Mouse (Mus musculus) mammary gland, adult 2 months (tissue): ENCODE data around the gene Phf11c. TPM values are rescaled to one million over a fixed set of nuclear protein-coding genes. Genes with fewer than 3 reads are reported as not detected.

Experiments used
- polyA plus RNA-seq: library from polyadenylated mRNA; depleted of rRNA; stranded (reverse); fragments of >200 nt; gene quantifications from 2 replicates; pipeline ENCODE4 v1.2.3, GENCODE M21; 2012; ENCODE audit warnings: low replicate concordance; rRNA removed

Phf11c gene
- polyA plus RNA-seq, result 0.65 and 1.7 TPM in 2 replicates

DNA sequence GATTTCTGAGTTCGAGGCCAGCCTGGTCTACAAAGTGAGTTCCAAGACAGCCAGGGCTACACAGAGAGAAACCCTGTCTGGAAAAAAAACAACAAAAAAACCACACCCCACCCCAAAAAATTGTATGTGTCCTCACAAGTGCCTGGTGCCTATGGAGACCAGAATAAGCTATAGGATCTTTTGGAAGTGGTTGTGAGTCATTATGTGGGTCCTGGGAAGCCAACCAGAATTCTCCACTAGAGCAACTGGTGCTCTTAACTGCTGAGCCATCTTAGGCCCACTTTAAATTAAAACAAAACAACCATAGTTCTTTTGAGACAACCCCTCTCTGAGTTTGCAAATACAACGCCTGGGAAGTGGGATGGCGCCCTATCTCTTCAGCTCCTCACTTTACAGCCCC, at the start of gene Phf11c:
TSS of gene Phf11c (minus strand) at position 101 of the 400 bp plus-strand sequence.

DNA sequence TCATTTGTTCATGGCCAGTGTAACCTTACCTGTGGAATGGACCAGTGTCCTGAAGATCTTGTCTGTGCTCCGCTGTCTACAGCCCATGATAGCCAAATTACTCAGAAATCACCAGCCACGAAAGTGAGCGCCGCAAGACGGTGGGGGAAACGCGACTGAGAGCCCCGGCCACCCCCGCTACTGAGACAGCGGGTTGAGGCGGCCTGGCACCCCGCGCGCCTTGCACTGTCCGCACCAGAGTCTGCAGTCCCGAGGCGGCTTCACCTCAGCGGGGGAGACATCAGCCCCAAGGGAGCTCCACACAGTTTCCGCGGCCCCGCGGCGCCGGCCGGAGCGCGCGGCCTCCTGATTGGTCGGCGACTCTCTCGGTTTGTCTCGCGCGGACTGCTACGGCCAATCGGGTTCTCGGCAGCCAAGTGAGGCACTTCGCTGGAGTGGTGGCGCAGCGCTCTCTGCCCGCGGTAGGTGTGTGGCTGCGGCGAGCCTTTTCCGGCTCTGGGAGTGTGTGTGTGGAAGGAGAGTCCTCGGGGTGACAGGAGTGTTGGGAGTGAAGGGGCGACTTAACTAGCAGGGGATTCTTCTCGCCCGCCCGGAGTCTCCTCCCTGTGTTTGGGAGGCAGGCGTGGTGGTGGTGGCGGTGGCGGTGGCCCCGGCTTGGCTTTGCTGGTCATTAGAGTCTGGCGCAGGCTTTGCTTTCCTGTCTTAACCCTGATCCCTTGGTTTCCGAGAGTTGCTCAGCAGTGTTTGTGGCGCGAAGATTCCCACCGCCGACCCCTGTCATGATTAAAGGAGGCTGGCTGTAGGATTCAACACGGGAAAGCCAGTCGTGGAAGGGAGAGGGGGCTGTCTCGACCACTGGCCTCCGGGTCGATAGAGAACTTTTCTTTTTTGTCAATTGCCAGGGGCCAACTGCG, 45.6 kb upstream of the Phf11c start, which contains the start of the genes Setdb2 and Cab39l:
TSS of gene Setdb2 (minus strand) at position 327 of the 914 bp plus-strand sequence.
TSS of gene Cab39l (plus strand) at position 415 of the 914 bp plus-strand sequence.

GRCm38 (mm10) chr14:59365244-59365644, 29.9 kb downstream of the Phf11c start, which contains the start of gene Phf11d:
TSS of gene Phf11d (minus strand) at chr14:59365470.

DNA sequence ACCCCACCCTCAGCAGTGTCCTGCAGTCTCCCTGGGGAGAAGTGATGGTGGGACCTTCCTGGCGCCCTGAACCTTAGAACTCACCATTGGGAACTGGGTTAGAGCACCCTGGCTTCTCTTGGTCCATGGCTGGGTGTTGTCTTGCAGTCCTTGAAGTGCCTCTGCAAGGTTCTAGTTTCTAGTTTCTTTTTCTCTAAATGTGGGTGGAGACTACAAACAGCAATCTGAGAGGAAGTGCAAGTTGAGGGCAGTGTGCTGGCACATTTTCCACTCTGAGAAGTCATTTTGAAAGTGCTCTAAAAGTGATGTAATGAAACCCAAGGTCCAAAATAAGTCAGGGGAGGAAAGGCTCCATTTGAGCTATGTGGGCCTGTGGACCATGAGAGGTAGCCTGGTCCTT, 54.0 kb downstream of the Phf11c start, which contains the start of gene Phf11b:
TSS of gene Phf11b (minus strand) at position 163 of the 400 bp plus-strand sequence.

Other genes starting within 250 kb of the Phf11c start
- not detected in 2 replicates for gene Gm5142, start 216.6 kb downstream of the Phf11c start, polyA plus RNA-seq
- 14.9 and 18.1 TPM in 2 replicates for gene Rcbtb1, start 194.2 kb downstream of the Phf11c start, polyA plus RNA-seq
- gene Gm6904, start 135.2 kb downstream of the Phf11c start, polyA plus RNA-seq, result 0.23 and 0.36 TPM in 2 replicates
- gene Phf11a, start 97.9 kb downstream of the Phf11c start, polyA plus RNA-seq, result 2.3 and 4.0 TPM in 2 replicates
- gene Phf11b, start 54.0 kb downstream of the Phf11c start, polyA plus RNA-seq, result 2.8 and 6.1 TPM in 2 replicates
- 7.9 and 25.1 TPM in 2 replicates for gene Phf11d, start 29.9 kb downstream of the Phf11c start, polyA plus RNA-seq
- 4.2 and 17.8 TPM in 2 replicates for gene Setdb2, start 45.5 kb upstream of the Phf11c start, polyA plus RNA-seq
- gene Cab39l, start 45.6 kb upstream of the Phf11c start, polyA plus RNA-seq, result 9.0 and 23.2 TPM in 2 replicates
- 1.2 and 5.3 TPM in 2 replicates for gene Cdadc1, start 202.6 kb upstream of the Phf11c start, polyA plus RNA-seq
- 4.8 and 20.4 TPM in 2 replicates for gene Shisa2, start 229.9 kb upstream of the Phf11c start, polyA plus RNA-seq